Mouse (Mus musculus) G1E-ER4 (cell line): Measurements from ENCODE around the gene Ttc7b. TPM values are rescaled to one million over a fixed set of nuclear protein-coding genes. Genes with fewer than 3 reads are reported as not detected.

Source experiments
- GATA1 ChIP-seq: IDR thresholded peaks from one replicate; pipeline ENCODE4 v1.8.0; 2012; ENCODE audit warnings: low read length, inconsistent platforms
- polyA plus RNA-seq: library from polyadenylated mRNA; stranded (reverse); fragments of >175 nt; gene quantifications from 2 replicates; pipeline ENCODE4 v1.2.3, GENCODE M21; 2012

Gene Ttc7b
- polyA plus RNA-seq, 1 experiment: 24.7 TPM

GRCm38 (mm10) chr12:100481443-100482026 lies 39.1 kb downstream of the Ttc7b start:
- TF ChIP-seq GATA1: no peak

GRCm38 (mm10) chr12:100480642-100481442 lies 39.8 kb downstream of the Ttc7b start:
- no peak for TF ChIP-seq GATA1

- no peak for TF ChIP-seq GATA1
These were observed 40.6 kb downstream of the Ttc7b start for GRCm38 (mm10) chr12:100479892-100480621.

GRCm38 (mm10) chr12:100479270-100479869 lies 41.3 kb downstream of the Ttc7b start:
- no peak for TF ChIP-seq GATA1

- no peak for TF ChIP-seq GATA1
These were observed 42.0 kb downstream of the Ttc7b start for GRCm38 (mm10) chr12:100478615-100479014.

- no peak for TF ChIP-seq GATA1
These were observed 42.5 kb downstream of the Ttc7b start for GRCm38 (mm10) chr12:100478151-100478550.

- no peak for TF ChIP-seq GATA1
These were observed 43.2 kb downstream of the Ttc7b start for GRCm38 (mm10) chr12:100477474-100477873.

- TF ChIP-seq GATA1: no peak
These were observed 44.3 kb downstream of the Ttc7b start for GRCm38 (mm10) chr12:100476351-100476750.

GRCm38 (mm10) chr12:100475489-100475888 lies 45.1 kb downstream of the Ttc7b start:
- TF ChIP-seq GATA1: no peak

GRCm38 (mm10) chr12:100474661-100475321 lies 45.8 kb downstream of the Ttc7b start:
- no peak for TF ChIP-seq GATA1

- TF ChIP-seq GATA1: no peak
These were observed 50.3 kb downstream of the Ttc7b start for GRCm38 (mm10) chr12:100470295-100470694.

GRCm38 (mm10) chr12:100469503-100470293 lies 50.9 kb downstream of the Ttc7b start:
- no peak for TF ChIP-seq GATA1

- no peak for TF ChIP-seq GATA1
These were observed 55.4 kb downstream of the Ttc7b start for GRCm38 (mm10) chr12:100465101-100465715.

GRCm38 (mm10) chr12:100457701-100458100 lies 62.9 kb downstream of the Ttc7b start:
- TF ChIP-seq GATA1: no peak
